Mouse (Mus musculus): ENCODE measurements around the gene Spata20. TPM values are rescaled to one million over a fixed set of nuclear protein-coding genes. Genes with fewer than 3 reads are reported as not detected.

Spata20 gene
- total and polyA plus RNA-seq, 2 experiments from 2014 or later, result 2.3 to 3.1 TPM

DNA sequence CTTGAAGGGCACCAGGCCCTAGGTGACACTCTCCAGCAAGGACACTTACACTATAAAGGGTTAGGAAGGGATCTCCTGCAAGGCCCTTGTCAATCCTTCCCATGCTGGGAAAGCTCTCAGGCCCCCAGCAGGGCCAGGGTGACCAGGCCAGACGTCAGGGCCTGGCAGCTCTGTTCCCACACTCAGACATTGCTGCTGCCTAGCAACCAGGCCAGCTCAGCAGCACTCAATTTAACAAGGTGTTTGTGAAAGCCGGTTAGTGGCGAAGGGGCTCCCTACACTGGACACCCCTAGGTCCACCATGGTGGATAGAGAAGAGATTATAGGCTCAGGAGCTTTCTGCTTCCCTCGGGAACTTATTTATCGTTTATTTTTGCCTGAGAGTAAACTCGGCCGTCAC, 44.9 kb downstream of the Spata20 start:
- Histone ChIP-seq H3K36me3 (ENCODE audit: insufficient read depth) (no peaks in the 10 kb centered on the region; the same call in 1 of the 2 replicates), H3K27ac (ENCODE audit: low read depth, low read length) (peak overlapping the region; percentile 35; the same call in 1 of the 2 replicates), H3K4me1 (ENCODE audit: insufficient read depth) (no peaks in the 10 kb centered on the region), H3K27me3 (ENCODE audit: insufficient read depth, low read length) (no peaks in the 10 kb centered on the region), H3K4me2 (ENCODE audit: low read depth) (no peak overlapping the region), H3K9me3 (ENCODE audit: low read length) (no peaks in the 10 kb centered on the region), H3K9ac (no peak overlapping the region), H3K4me3 (ENCODE audit: low read depth, low read length) (no peak overlapping the region)
- TF ChIP-seq CTCF (IDR thresholded peaks at IDR 0.05; ENCODE audit: low read depth), result no peak
- DNase-seq (no peak), ATAC-seq (peak; percentile 54)
- WGBS, result 27% methylated on average over 7 of the region's 7 CpGs

DNA sequence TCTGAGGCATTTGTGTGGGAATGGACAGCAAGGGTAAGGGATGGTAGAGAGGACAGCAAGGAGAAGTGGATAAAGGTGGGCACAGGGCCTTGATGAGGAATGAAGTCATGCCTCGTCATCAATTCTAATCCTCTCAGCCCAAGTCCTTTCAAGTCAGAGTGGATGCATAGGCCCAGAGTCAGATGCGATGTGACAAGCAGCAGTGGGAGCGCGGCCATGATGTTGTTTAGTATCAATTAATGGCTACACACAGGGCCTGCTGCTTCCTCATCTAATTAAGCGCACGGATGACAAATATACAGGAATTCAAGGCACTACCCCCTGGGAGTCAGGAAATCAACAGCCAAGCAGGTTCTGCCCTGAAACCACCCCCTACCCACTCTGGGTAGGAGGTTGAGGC, 45.6 kb downstream of the Spata20 start:
- no peak overlapping the region for H3K27ac ChIP-seq (ENCODE audit: low read depth, low read length)
- H3K4me1 ChIP-seq (ENCODE audit: insufficient read depth), result no peaks in the 10 kb centered on the region
- H3K36me3 ChIP-seq (ENCODE audit: insufficient read depth), result no peaks in the 10 kb centered on the region; the same call in 1 of the 2 replicates
- no peak overlapping the region for H3K4me2 ChIP-seq (ENCODE audit: low read depth)
- TF ChIP-seq CTCF (IDR thresholded peaks at IDR 0.05; ENCODE audit: low read depth), result no peak
- no peaks in the 10 kb centered on the region for H3K9me3 ChIP-seq (ENCODE audit: low read length)
- H3K9ac ChIP-seq, result no peak overlapping the region
- 49% methylated on average over 6 of the region's 6 CpGs for WGBS
- no peak for DNase-seq
- H3K4me3 ChIP-seq (ENCODE audit: low read depth, low read length), result no peak overlapping the region
- H3K27me3 ChIP-seq (ENCODE audit: insufficient read depth, low read length), result no peaks in the 10 kb centered on the region
- ATAC-seq, result no peak

DNA sequence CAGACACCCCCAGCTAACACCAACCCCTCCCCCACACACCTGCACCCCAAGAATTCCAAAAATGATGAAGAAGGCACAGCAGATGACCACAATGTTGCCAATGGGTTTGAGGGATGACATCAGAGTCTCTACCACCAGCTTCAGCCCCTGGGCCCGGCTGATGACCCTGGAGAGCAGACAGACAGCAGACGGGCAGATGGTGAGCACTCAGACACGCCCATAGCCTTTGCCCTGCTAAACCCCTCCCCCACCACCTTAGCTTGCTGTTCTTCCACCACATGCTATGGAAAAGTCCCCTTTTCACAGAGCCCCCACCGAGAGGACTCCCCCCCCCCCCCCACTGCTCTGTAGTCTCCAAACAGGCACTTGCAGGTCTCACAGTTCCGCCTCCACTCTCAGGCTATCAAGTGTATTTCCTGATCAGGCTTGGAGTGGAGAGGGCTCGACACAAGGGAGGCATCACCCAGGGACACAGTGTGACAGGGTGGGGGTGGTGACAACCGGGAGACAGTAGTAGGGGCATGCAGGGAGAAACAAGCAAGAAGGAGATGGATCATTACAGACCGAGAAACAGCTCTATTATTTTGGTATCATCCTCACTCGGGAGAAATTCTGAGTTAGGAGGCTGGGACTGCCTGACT, 56.8 kb downstream of the Spata20 start:
- H3K36me3 ChIP-seq (ENCODE audit: insufficient read depth), result peaks cover 29% of the 10 kb centered on the region; the same call in 1 of the 2 replicates

More for the DNA sequence above, 56.8 kb downstream of the Spata20 start:
- WGBS, result 38% methylated on average over 9 of the region's 9 CpGs
- Histone ChIP-seq H3K4me3 (ENCODE audit: low read depth, low read length) (no peak overlapping the region), H3K27ac (ENCODE audit: low read depth, low read length) (no peak overlapping the region), H3K27me3 (ENCODE audit: insufficient read depth, low read length) (no peaks in the 10 kb centered on the region), H3K9me3 (ENCODE audit: low read length) (no peaks in the 10 kb centered on the region), H3K4me2 (ENCODE audit: low read depth) (no peak overlapping the region), H3K9ac (no peak overlapping the region), H3K4me1 (ENCODE audit: insufficient read depth) (no peaks in the 10 kb centered on the region)
- DNase-seq (no peak), ATAC-seq (no peak)
- TF ChIP-seq CTCF (IDR thresholded peaks at IDR 0.05; ENCODE audit: low read depth), result no peak

Other genes starting within 250 kb of the Spata20 start
- gene Wfikkn2, start 240.2 kb downstream of the Spata20 start, total RNA-seq (2014; rRNA removed), result 5.9 and 6.4 TPM in 2 replicates
- gene Wfikkn2, start 240.2 kb downstream of the Spata20 start, polyA plus RNA-seq (2015; fragmentation: Nextera tagmentation; extraction: Ambion mirVana), result 6.5 and 10.0 TPM in 2 replicates
- gene Gm21885, start 204.3 kb downstream of the Spata20 start, total RNA-seq (2014; rRNA removed), result 0.92 TPM in 1 of 2 replicates, not detected in the other
- gene Gm21885, start 204.3 kb downstream of the Spata20 start, polyA plus RNA-seq (2015; fragmentation: Nextera tagmentation; extraction: Ambion mirVana), result 0.19 TPM in 1 of 2 replicates, not detected in the other
- gene Luc7l3, start 164.2 kb downstream of the Spata20 start, total RNA-seq (2014; rRNA removed), result 88.8 and 108 TPM in 2 replicates
- 76.8 and 87.2 TPM in 2 replicates for gene Luc7l3, start 164.2 kb downstream of the Spata20 start, polyA plus RNA-seq (2015; fragmentation: Nextera tagmentation; extraction: Ambion mirVana)
- gene Ankrd40, start 158.2 kb downstream of the Spata20 start, total RNA-seq (2014; rRNA removed), result 45.5 and 51.8 TPM in 2 replicates
- gene Ankrd40, start 158.2 kb downstream of the Spata20 start, polyA plus RNA-seq (2015; fragmentation: Nextera tagmentation; extraction: Ambion mirVana), result 13.7 and 15.0 TPM in 2 replicates
- 1.1 and 1.6 TPM in 2 replicates for gene Abcc3, start 93.2 kb downstream of the Spata20 start, total RNA-seq (2014; rRNA removed)
- gene Abcc3, start 93.2 kb downstream of the Spata20 start, polyA plus RNA-seq (2015; fragmentation: Nextera tagmentation; extraction: Ambion mirVana), result 0.97 and 0.98 TPM in 2 replicates
- gene Cacna1g, start 12.0 kb downstream of the Spata20 start, total RNA-seq (2014; rRNA removed), result 47.1 and 62.9 TPM in 2 replicates
- gene Cacna1g, start 12.0 kb downstream of the Spata20 start, polyA plus RNA-seq (2015; fragmentation: Nextera tagmentation; extraction: Ambion mirVana), result 5.3 and 5.8 TPM in 2 replicates
- 2.0 and 2.5 TPM in 2 replicates for gene Epn3, start 13.8 kb upstream of the Spata20 start, total RNA-seq (2014; rRNA removed)
- gene Epn3, start 13.8 kb upstream of the Spata20 start, polyA plus RNA-seq (2015; fragmentation: Nextera tagmentation; extraction: Ambion mirVana), result 0.96 and 1.4 TPM in 2 replicates
- 0.77 and 2.1 TPM in 2 replicates for gene Mycbpap, start 35.6 kb upstream of the Spata20 start, total RNA-seq (2014; rRNA removed)
- 1.5 and 1.7 TPM in 2 replicates for gene Mycbpap, start 35.6 kb upstream of the Spata20 start, polyA plus RNA-seq (2015; fragmentation: Nextera tagmentation; extraction: Ambion mirVana)
- gene Rsad1, start 63.1 kb upstream of the Spata20 start, total RNA-seq (2014; rRNA removed), result 12.2 and 12.6 TPM in 2 replicates
- 7.7 and 8.8 TPM in 2 replicates for gene Rsad1, start 63.1 kb upstream of the Spata20 start, polyA plus RNA-seq (2015; fragmentation: Nextera tagmentation; extraction: Ambion mirVana)
- not detected in 2 replicates for gene Chad, start 78.9 kb upstream of the Spata20 start, total RNA-seq (2014; rRNA removed)
- 0.30 and 0.44 TPM in 2 replicates for gene Chad, start 78.9 kb upstream of the Spata20 start, polyA plus RNA-seq (2015; fragmentation: Nextera tagmentation; extraction: Ambion mirVana)
- 2.6 and 4.3 TPM in 2 replicates for gene Acsf2, start 115.7 kb upstream of the Spata20 start, total RNA-seq (2014; rRNA removed)
- gene Acsf2, start 115.7 kb upstream of the Spata20 start, polyA plus RNA-seq (2015; fragmentation: Nextera tagmentation; extraction: Ambion mirVana), result 1.5 and 1.6 TPM in 2 replicates
- 116 and 127 TPM in 2 replicates for gene Lrrc59, start 143.6 kb upstream of the Spata20 start, total RNA-seq (2014; rRNA removed)
- 144 and 145 TPM in 2 replicates for gene Lrrc59, start 143.6 kb upstream of the Spata20 start, polyA plus RNA-seq (2015; fragmentation: Nextera tagmentation; extraction: Ambion mirVana)
- gene Mrpl27, start 167.6 kb upstream of the Spata20 start, total RNA-seq (2014; rRNA removed), result 50.7 and 57.0 TPM in 2 replicates
- gene Mrpl27, start 167.6 kb upstream of the Spata20 start, polyA plus RNA-seq (2015; fragmentation: Nextera tagmentation; extraction: Ambion mirVana), result 126 and 149 TPM in 2 replicates
- gene Eme1, start 167.8 kb upstream of the Spata20 start, total RNA-seq (2014; rRNA removed), result 2.4 and 2.5 TPM in 2 replicates
- gene Eme1, start 167.8 kb upstream of the Spata20 start, polyA plus RNA-seq (2015; fragmentation: Nextera tagmentation; extraction: Ambion mirVana), result 1.4 and 1.6 TPM in 2 replicates
- gene Xylt2, start 191.3 kb upstream of the Spata20 start, total RNA-seq (2014; rRNA removed), result 24.0 and 34.0 TPM in 2 replicates
- gene Xylt2, start 191.3 kb upstream of the Spata20 start, polyA plus RNA-seq (2015; fragmentation: Nextera tagmentation; extraction: Ambion mirVana), result 9.1 and 10.9 TPM in 2 replicates
- not detected in 2 replicates for gene Gm11541, start 218.3 kb upstream of the Spata20 start, total RNA-seq (2014; rRNA removed)
- gene Gm11541, start 218.3 kb upstream of the Spata20 start, polyA plus RNA-seq (2015; fragmentation: Nextera tagmentation; extraction: Ambion mirVana), result not detected in 2 replicates

All from forebrain, postnatal 0 days (tissue).